Mouse (Mus musculus): Measurements from ENCODE around the gene Fsip1.
A peak's percentile ranks its signal among the peaks of the same experiment; 100 is the strongest.
"Not testable (repeated sequence)": the region's sequence is repeated elsewhere in the genome, so short reads cannot be mapped to it uniquely, and the experiment has no call there.

Gene Fsip1

DNA sequence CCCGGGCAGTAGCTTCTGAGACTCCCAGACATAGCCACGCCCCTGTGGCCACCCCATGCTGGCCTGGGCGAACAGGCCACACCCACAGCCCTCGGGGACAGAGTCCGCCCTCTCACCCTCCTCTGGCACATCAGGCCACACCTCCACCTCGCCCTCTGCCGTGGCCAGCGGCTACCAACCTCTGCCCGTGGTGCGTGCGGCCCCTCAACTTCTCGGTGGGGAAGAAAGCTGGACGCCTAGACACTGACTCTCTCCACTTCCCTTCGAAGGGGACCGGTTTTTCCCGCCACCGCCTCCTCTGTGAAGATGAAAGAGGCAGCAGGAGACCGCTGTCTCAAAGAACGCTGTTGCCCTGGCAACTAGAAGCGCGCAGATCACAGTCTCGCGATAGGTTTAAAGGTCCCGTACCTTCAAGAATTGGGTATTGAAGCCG, at the start of gene Fsip1:
Gene Fsip1, minus strand, starts transcription at position 346 of the 433 bp plus-strand sequence.
- peak; percentile 76 to 87 for DNase-seq

DNA sequence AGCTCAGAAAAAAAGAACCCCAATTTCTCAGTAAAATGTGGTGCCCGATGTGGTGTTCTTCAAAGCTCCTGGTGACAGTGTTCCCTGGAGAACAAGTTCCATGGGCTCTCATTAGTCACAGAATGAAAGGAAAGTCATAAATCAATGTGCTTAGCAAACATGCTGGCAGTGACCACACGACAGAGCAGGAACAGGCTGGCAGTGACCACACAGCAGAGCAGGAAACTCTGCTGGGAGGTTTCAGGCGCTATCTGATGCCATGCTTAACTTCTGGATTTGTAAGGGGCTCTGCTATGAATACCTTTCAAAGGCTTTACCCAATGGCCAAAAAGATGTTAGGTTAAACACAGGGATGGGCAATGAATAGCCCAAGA, 49.7 kb upstream of the Fsip1 start:
- DNase-seq = no peak

DNA sequence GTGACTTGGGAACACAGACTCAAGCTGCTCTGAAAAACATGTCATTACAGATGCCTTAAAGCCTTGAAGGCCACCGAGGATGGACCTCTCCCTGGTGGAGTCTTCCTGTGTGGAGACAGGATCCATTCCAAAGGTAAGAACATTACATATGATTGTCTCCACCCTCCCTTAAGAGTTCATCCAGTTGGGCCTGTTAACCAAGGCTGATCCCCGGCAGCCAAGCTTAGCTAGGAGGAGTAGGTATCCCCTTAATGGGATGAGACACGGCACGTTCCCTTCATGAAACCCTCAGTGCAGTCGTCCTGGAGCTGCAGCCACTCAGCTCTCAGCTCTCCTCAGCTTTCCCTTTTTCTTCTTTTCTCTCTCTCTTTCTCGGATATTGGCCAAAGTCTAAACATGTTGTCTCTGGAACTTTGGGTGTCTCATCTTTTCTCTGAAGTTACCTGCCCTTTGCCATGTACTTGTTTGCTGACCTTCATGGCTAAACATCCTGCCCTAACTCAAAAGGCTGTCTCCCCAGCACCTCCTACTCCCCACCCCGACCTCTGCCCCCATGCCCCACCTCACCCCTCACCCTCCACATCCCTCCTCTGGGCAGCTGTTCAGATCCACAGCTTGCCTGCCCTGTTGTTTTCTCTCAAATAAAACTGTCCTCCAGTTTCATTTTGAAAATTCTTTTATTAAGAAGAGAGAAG, 49.2 kb upstream of the Fsip1 start:
- DNase-seq = no peak

DNA sequence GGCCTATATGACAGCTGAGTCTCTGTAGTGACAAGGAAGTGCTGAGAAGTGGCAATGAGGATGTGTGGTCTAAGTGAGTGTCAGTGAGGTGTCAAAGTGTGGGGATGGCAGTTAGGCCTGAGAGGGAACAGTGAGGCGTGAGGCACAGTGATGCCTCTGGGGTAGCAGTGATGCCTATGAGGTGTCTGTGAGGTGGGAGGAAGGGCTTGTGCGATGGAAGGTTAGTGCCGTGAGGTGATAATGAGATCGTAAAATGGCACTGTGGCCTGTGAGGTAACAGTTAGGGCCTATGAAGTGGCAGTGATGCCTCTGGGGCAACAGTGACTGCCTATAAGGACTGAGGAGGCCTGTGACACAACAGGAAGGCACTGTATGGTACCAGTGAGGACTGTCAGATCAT, 46.7 kb upstream of the Fsip1 start:
- no peak for DNase-seq

DNA sequence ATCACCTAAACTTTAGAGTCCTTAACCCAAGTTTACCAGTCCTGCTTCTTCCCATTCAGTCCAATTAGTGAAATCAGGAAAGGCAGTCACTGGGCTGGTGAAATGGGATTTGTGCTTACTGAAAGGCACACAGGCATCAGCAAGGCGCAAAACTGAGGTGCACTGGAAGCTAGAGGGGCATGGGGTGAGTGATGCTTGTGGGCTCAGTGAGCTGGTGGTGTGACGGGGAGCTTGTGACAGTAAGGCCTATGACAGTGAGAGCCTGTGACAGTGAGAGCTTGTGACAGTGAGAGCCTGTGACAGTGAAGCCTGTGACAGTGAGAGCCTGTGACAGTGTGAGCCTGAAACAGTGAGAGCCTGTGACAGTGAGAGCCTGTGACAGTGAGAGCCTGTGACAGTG, 44.9 kb upstream of the Fsip1 start:
- no peak for DNase-seq

DNA sequence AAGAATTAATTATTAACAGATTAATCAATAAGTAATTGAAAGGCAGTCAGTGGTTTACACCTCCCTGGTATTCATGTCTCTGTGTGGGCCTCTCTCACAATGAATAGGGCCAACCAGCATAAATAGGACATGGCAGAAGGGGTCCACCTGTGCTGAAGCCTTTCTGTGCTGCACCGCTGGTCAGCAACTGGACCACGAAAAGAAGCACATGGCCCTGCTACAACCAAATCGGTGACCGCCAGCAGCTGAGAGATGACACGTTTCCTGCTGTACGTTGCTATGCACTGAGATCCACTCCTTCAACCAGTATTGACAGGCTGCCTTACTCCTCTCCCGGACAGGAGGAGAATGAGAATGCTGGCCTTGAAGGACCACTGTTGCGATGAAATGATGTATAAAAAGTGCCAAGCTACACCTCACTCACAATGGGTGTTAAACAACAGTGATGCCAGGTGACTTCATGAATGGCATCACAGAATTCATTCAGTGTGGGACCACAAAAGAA, 44.3 kb upstream of the Fsip1 start:
- no peak for DNase-seq

DNA sequence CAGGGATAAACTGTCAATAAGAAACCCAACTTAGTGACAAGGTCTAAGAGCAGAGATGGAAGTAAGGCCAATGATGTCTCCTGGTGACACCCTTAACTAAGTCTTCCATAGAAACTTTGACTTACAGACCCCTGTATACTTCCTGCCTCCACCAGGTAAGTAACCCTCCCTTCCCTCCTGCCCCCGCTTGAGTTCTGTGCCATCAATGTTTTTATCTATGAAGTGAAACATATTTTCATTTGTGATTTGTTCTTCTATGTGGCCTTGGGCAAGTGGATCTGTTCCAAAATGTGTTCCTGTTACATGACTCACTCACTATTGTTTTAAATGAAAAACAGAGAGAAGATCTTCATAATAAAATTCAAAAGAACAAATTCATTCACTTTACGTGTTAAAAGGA, 43.2 kb upstream of the Fsip1 start:
- DNase-seq = no peak

DNA sequence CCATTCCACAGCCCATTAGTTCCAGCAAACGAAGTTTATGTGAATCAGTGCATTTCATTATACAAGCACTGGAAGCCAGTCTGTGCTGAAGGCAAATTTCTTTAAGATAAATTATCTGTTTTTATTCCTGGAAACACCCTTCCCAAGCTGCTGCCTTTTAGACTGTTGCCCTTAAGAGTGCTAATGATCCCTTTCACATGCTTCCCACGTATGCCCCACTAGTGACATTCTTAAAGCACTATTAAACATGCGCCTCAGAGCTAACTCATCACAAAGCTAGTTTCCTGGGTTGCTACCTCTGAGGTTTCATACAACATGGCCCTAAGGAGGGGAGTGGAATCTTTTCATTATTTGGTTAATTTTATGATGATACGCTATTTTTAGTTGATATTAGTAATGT, 41.8 kb upstream of the Fsip1 start:
- DNase-seq = no peak

DNA sequence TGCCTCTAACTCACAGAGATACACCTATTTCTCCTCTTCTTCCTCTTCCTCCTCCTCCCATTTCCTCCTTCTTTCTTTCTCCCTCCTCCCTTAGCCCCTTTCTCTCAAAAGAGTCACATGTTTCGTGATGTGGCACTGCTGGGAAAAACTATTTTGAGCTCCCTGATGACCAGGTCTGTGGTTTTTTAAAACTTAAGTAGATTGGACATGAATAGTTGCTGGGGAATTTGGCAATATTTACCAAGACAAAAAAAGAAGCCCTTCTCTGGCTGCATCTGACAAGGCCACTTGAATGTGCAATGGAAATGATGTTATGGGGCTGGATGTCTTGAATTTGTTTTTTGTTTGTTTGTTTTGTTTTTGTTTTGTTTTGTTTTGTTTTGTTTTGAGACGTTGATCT, 41.2 kb upstream of the Fsip1 start:
- no peak for DNase-seq

DNA sequence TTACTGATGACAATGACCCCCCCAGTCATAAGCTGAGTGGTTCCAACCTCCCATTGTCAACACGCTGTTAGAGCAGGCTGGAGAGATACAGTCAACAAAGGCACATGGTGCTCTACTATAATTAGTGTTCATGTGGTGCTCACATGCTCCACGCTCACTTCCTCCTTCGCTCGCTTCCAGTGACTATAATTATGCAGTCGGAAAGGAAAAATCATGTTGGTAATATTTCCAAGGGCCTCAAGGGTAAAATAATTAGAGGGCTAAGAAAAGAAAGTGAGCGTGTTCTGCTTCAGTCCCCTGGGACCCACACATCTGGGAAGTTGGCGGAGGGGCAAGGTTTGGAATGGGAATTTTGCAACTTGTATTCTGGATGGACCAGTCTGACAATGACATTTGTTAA, 38.7 kb upstream of the Fsip1 start:
- no peak for DNase-seq

DNA sequence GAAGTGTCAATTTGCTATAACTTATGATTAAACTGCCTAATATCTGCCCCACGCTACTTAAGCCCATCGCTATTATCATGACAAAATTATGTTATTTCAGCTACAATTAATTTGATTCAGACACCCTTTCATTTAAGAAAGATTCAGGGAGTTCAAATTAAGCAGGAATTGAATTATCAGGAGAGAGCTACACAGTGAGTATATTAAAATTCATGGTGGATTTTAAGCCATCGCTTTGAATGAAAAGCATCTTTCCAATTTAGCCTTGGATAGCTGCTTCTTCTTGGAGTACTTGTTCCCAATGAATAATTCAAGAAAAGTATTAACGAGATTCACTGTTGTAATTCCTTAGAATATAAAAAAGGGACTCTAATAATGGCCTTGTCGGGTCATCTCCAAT, 36.8 kb upstream of the Fsip1 start:
- DNase-seq = no peak

DNA sequence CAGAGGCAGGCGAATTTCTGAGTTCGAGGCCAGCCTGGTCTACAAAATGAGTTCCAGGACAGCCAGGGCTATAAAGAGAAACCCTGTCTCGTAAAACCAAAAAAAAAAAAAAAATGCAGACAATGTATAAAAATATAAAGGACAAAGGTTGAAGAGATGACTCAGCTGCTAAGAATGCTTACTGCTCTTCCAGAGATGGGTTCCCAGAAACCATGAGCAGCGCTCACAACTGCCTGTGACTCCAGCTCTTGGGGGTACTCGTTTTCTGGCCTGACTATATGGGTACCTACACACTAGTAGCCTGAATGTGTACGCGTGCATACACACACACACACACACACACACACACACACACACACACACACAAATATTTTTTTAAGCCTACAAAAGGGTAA, 32.3 kb upstream of the Fsip1 start:
- not testable (repeated sequence) for DNase-seq

DNA sequence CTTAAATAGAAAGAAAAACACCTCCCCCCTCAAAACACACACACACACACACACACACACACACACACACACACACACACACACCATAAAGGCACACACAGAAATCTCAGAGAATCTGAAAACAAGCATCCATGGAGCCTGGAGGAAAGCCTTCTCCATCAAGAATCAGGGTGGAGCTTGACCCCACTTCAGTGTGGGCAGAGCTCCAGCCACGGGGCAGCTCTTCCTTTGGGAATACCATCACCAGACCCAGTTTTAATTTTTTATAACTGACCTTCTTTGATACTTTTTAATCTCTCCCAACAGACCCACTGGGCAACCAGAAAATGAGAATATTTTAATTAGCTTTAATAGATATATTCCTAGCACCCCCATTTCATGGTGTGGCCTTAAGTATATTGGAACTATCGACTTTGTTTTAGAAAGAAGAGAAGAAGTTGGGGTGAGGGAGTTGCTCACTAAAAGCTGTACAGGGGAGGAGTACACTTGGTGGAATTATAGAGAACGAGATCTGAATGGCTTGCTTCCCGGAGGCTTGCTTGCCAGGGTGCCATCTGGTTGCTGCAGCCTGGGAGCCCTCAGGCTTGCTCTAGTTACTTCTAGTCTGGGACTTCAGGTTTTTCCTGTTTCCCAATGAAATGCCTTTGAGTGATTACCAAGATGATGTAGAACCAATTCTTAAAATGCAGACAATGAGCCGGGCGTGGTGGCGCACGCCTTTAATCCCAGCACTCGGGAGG, 31.7 kb upstream of the Fsip1 start:
- no peak for DNase-seq

DNA sequence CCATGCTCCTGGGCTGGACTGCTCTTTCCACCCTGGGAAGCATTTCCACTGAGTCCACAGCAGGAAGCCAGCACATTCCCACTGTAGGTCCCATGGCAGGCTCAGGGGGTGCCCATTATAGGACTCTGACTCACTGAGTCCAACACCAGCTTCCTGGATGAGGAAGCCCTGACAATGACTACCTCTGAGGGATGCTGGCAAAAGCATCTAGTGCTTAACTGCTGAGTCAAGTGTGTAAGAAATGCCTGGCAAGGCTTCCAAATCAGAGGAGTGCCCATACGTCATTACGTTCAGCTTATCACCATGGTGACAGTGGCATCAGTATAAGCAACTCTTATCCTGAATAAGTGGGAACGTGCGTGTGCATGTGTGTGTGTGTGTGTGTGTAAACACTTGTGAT, 30.9 kb upstream of the Fsip1 start:
- DNase-seq = no peak

DNA sequence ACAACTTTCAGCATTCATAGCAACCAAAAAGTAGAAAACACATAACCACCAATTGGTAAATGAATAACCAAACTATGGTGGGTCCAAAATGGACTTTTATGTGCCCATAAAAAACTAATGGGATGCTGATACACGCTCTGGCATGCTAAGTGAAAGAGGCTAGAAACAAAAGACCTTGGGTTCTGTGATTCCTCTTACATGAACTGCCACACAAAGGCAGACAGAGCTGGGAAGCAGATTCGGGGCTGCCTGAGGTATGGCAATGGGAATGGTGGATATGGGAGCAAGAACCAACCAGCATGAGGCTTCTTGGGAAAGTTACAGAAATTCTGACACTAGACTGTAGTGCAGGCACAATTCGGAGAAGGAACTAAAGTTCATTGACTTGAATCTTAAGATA, 25.7 kb upstream of the Fsip1 start:
- no peak for DNase-seq

DNA sequence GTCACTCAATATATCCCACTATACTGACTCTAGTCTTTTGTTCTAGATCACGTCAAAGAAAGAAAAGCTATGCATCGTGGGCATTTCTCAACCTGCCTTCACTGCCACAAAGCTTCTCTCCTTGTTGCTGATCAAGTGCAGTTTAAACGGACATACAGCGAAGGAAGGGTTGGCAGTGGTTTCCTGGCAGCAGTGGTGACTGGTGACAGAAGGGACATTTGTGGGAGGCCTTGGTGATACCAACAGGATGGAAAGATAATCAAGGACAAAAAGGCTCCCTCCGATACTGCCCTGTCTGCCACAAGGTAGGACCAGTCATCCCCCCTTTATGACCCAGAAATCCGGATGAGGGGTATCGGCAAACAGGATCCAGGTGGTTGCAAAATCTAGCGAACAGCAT, 21.5 kb upstream of the Fsip1 start:
- no peak for DNase-seq

DNA sequence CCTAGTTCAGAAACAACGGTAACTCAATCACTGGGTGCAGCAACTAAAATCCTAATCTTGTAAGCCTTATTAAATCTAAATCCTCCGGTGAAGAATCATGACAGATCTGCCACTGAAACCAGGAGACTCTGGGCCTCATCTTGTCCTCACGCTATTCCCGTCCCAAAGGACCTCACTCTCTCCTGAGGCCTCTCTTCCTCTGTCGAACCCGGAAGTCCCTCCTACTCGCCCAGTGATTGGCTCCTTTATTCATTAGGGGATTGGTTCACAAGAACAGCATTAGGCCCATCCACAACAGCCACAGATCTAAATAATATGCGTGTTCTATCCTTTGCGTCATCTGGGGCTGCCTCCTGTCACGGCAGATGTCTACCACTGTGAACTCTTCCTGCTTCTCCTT, 14.8 kb upstream of the Fsip1 start:
- no peak for DNase-seq

DNA sequence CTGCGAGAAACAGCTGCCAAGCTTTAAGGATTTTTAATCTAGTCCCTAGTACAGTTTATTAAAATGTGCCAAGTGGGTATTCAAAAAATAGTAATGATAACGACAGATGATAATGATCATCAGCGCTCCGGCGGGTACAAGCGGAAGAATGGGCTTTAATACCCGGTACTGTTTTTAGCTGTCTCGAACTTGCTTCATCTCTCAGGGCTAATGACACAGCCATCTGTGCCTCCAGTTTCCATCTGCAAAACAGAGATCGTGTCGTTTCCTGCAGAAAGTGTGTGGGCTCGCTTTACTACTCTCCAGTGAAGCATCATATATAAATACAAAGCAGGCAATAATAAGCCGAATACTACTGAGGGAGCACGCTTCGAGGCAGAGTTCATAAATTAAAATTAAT, 13.4 kb upstream of the Fsip1 start:
- no peak for DNase-seq

DNA sequence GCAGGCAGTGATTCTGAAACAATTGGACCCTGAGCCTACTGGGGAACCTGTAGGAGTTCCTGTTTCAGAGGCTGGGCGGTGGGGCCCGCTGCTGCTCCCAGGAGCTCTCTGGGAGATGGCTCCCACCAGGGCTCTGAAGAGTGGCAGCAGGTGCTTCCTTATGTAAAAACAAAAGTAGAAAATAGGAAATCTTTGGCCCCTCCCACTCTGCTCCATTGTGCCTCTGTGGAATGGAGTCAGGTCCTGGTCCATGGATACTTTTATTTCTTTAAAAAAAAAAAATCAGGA, 7.1 kb upstream of the Fsip1 start:
- no peak for DNase-seq

DNA sequence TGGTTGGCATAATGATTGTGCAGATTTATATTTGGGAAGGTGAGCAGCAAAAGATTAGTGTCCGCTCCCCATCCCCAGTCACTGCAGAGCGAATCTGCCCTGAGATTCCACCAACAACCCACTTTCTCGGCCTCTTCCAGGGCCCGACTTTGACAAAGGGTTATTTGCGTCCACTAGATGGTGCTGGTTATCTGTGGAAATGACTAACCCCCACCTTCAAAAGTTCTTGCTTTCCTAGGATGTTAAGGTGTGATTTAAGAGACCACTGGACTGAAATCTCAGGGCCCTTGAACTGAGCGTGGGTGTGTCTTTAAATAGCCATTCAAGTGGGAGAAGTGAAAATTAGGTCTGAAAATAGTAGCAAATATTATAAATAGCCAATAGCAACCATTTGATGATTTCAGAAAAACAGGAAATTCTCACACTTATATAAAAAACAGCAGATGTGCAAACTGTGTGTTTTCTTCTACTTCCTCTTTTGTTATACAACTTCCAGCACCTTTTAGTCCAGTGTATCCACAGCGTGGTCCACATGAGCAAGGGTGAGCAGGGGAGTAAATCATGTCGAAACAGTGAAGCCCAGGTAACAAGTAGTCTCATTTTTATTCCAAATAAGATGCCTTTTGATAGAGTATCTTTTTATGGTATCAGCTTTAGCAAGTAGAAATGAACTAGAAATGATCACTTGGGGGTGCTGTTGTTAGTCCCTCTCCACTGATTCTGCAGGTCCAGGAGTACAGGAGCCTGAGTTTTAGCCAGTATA, 6.6 kb upstream of the Fsip1 start:
- peak; percentile 8 to 13 for DNase-seq

DNA sequence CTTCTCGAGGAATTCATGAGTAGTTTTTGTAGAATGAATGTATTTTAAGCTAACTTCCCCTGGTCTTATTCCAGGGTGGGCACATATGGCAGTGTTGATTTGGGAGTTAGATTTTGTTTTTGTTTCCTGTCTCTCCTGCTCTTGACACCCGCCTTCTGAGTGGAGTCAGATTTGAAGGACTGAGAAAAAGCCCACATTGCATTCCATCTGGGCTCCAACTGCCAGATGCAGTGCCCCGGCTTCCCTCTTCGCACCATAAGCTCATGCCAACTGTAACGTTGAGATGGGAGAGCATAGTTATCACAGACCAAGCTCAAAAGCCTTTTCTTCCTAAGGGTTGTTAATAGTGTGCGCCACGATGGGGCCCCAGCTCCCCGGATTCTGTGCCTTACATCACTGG, 5.9 kb upstream of the Fsip1 start:
- no peak for DNase-seq

DNA sequence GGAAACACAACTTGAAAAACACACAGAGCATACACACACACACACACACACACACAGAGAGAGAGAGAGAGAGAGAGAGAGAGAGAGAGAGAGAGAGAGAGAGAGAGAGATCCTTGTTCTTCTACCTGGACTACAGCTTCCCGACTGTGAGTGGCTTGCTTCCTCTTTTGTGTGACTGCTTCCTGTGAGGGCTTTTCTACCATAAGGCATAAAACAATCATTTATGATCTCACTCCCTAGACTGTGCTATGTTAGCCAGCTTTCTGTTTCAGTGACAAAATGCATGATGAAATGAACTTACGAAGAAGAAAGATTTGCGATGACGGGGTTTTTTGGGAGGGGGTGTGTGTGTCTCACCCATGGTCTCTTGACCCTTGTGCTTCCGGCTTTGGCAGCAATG, 3.0 kb upstream of the Fsip1 start:
- DNase-seq = no peak

DNA sequence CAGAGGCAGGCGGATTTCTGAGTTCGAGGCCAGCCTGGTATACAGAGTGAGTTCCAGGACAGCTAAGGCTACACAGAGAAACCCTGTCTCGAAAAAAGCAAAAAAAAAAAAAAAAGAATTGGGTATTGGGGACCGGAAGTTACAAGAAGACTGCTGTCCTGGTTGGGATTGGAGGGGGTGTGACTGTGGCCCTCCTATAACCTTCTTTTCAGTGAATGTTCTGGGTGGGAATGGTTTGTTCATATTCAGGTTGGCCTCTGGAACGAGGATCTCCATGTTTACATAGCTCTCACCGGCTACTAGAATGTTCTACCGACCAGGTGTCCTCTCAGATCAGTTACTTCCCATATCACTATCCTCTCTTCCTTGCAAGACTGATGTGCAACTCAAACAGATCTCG, 328 bp upstream of the Fsip1 start:
- DNase-seq = peak in 1 of 2 experiments; percentile 4

DNA sequence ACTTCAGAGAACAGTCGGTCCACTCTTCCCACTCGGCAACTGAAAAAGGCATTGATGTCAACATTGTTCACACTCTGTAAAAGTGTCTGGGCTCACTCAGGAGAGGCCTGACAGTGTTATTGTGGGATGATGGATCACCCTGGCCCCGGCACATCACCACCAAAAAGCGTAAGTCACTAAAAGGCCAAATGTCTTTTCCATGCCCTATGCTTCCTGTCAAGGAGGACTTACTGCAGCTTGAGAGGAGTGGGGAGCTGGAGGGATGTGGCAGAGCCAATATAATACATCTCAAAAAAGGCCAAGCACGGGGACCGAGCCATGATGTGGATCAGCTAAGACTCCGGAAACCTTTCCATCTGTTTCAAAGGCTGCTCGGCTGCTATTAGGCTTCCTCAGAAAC, 2.2 kb downstream of the Fsip1 start:
- no peak for DNase-seq
